9 mouse cellular contexts compared by ENCODE assay signal in genomic region chr15:78912040-78912439, GRCm38 (mm10). TPM values are rescaled to one million over a fixed set of nuclear protein-coding genes. Genes with fewer than 3 reads are reported as not detected.
DNase-seq lines count a peak whose midpoint lies in the region; ATAC-seq and TF ChIP-seq lines count a peak whose summit lies in the region.
"Had no signal": no experiment of that assay in that cellular context is flagged by ENCODE, and none has a peak within 500 bp of the region (broad histone marks: within the 10 kb centered on the region; RNA-seq: fewer than 3 reads in every experiment).

No protein-coding gene starts in this region.

- H3K4me3 ChIP-seq in intestine, postnatal 0 days (ENCODE audit: low read depth, low read length) = no peak overlapping the region
- no peak overlapping the region for H3K4me3 ChIP-seq in intestine, embryonic 16.5 days (ENCODE audit: low read length)
- no peak overlapping the region for H3K4me3 ChIP-seq in heart, embryonic 10.5 days
- H3K4me3 ChIP-seq: midbrain, embryonic 12.5 days had no signal

- H3K4me2 ChIP-seq in intestine, postnatal 0 days (replicated peaks; ENCODE audit: low read depth) = no peak overlapping the region
- H3K4me2 ChIP-seq in intestine, embryonic 16.5 days (ENCODE audit: low read depth, low read length) = no peak overlapping the region
- H3K4me2 ChIP-seq: midbrain, embryonic 12.5 days had no signal

- H3K4me1 ChIP-seq in intestine, postnatal 0 days (replicated peaks; ENCODE audit: control insufficient read depth, insufficient read depth, low read length) = 0 out of 2 replicates have a peak, but pooled peaks cover 4% of the 10 kb centered on the region
- H3K4me1 ChIP-seq in intestine, embryonic 16.5 days (ENCODE audit: control insufficient read depth, insufficient read depth, low read length) = peaks cover 22% of the 10 kb centered on the region
- H3K4me1 ChIP-seq in heart, embryonic 10.5 days = peaks cover 37% of the 10 kb centered on the region

- WGBS in intestine, postnatal 0 days = 37% methylated on average over 9 of the region's 9 CpGs
- WGBS in intestine, embryonic 16.5 days = 33% methylated on average over 9 of the region's 9 CpGs
- WGBS in heart, embryonic 10.5 days = 36% methylated on average over 9 of the region's 9 CpGs

- peaks cover 7% of the 10 kb centered on the region; the same call in 1 of the 2 replicates for H3K27me3 ChIP-seq in intestine, postnatal 0 days (replicated peaks; ENCODE audit: control insufficient read depth, insufficient read depth, low read length)
- no peaks in the 10 kb centered on the region for H3K27me3 ChIP-seq in intestine, embryonic 16.5 days (replicated peaks; ENCODE audit: control insufficient read depth, insufficient read depth, low read length)
- no peaks in the 10 kb centered on the region for H3K27me3 ChIP-seq in heart, embryonic 10.5 days (ENCODE audit: insufficient read depth, poor library complexity, severe bottlenecking)

- no peak overlapping the region for H3K27ac ChIP-seq in intestine, postnatal 0 days (ENCODE audit: low read depth, low read length)
- no peak overlapping the region for H3K27ac ChIP-seq in intestine, embryonic 16.5 days (ENCODE audit: low read length)
- H3K27ac ChIP-seq in heart, embryonic 10.5 days = no peak overlapping the region
- H3K27ac ChIP-seq: midbrain, embryonic 12.5 days had no signal

- no peaks in the 10 kb centered on the region for H3K9me3 ChIP-seq in intestine, postnatal 0 days (ENCODE audit: control insufficient read depth)
- H3K9me3 ChIP-seq in intestine, embryonic 16.5 days (ENCODE audit: control insufficient read depth, low read length) = no peaks in the 10 kb centered on the region
- H3K9me3 ChIP-seq in heart, embryonic 10.5 days = no peaks in the 10 kb centered on the region
- H3K9me3 ChIP-seq: midbrain, embryonic 12.5 days had no signal

- TF ChIP-seq CTCF in intestine, postnatal 0 days (IDR thresholded peaks at IDR 0.05; ENCODE audit: low read depth) = peak; percentile 74

- H3K36me3 ChIP-seq in intestine, postnatal 0 days (ENCODE audit: control insufficient read depth, insufficient read depth) = peaks cover 20% of the 10 kb centered on the region; the same call in 1 of the 2 replicates
- no peaks in the 10 kb centered on the region for H3K36me3 ChIP-seq in intestine, embryonic 16.5 days (ENCODE audit: control insufficient read depth, insufficient read depth, low read length)
- peaks cover 55% of the 10 kb centered on the region for H3K36me3 ChIP-seq in heart, embryonic 10.5 days
- H3K36me3 ChIP-seq: midbrain, embryonic 12.5 days had no signal

- H3K9ac ChIP-seq in intestine, postnatal 0 days (ENCODE audit: low read depth, low read length) = no peak overlapping the region
- no peak overlapping the region for H3K9ac ChIP-seq in intestine, embryonic 16.5 days (ENCODE audit: low read depth, low read length)
- H3K9ac ChIP-seq: midbrain, embryonic 12.5 days had no signal

- peak; percentile 68 for DNase-seq in 416B (ENCODE audit: low read depth)
- DNase-seq in Muller cell, postnatal 12 days (ENCODE audit: inconsistent ontology term) = peak; percentile 34
- peak; percentile 76 for DNase-seq in kidney, postnatal 10 days
- DNase-seq in T-cell, adult 2 months (ENCODE audit: low spot score) = no peak
- no peak for DNase-seq in heart, embryonic 10.5 days (ENCODE audit: low spot score)

- ATAC-seq in intestine, postnatal 0 days = no peak
- ATAC-seq in intestine, embryonic 16.5 days = no peak
- ATAC-seq in erythroblast, adult 5-6 weeks (replicated peaks; ENCODE audit: low FRiP score, poor library complexity, severe bottlenecking) = no peak

RNA-seq across cellular contexts. Expression of gene Pdxp, which starts 1.7 kb away (rescaled TPM):
- 3.3 and 4.2 TPM in 2 replicates for polyA plus RNA-seq in intestine, postnatal 0 days (2015; fragmentation: Nextera tagmentation; extraction: Ambion mirVana)
- polyA plus RNA-seq in intestine, embryonic 16.5 days (2015; fragmentation: Nextera tagmentation; extraction: Ambion mirVana) = 2.2 and 6.4 TPM in 2 replicates
- polyA plus RNA-seq in heart, embryonic 10.5 days (2016; fragmentation: Nextera tagmentation; extraction: Ambion mirVana) = 26.5 and 35.7 TPM in 2 replicates
- 2.7 and 9.4 TPM in 2 replicates for total RNA-seq in erythroblast, adult 5-6 weeks (2015; ENCODE audit: low replicate concordance)
- not detected in 2 replicates for total RNA-seq in erythroblast, adult 5-6 weeks (2017; ENCODE audit: low replicate concordance)

RNA-seq across cellular contexts. Expression of gene Sh3bp1, which starts 12.5 kb away (rescaled TPM):
- polyA plus RNA-seq in intestine, postnatal 0 days (2015; fragmentation: Nextera tagmentation; extraction: Ambion mirVana) = 7.2 and 7.6 TPM in 2 replicates
- polyA plus RNA-seq in intestine, embryonic 16.5 days (2015; fragmentation: Nextera tagmentation; extraction: Ambion mirVana) = 21.5 and 23.3 TPM in 2 replicates
- 33.8 and 44.4 TPM in 2 replicates for polyA plus RNA-seq in heart, embryonic 10.5 days (2016; fragmentation: Nextera tagmentation; extraction: Ambion mirVana)
- 13.6 and 15.2 TPM in 2 replicates for total RNA-seq in erythroblast, adult 5-6 weeks (2015; ENCODE audit: low replicate concordance)
- 4.5 and 8.8 TPM in 2 replicates for total RNA-seq in erythroblast, adult 5-6 weeks (2017; ENCODE audit: low replicate concordance)

RNA-seq across cellular contexts. Expression of gene Gm49510, which starts 12.6 kb away (rescaled TPM):
- polyA plus RNA-seq in intestine, postnatal 0 days (2015; fragmentation: Nextera tagmentation; extraction: Ambion mirVana) = 0.21 TPM in 1 of 2 replicates, not detected in the other
- polyA plus RNA-seq in intestine, embryonic 16.5 days (2015; fragmentation: Nextera tagmentation; extraction: Ambion mirVana) = 0.21 and 0.55 TPM in 2 replicates
- polyA plus RNA-seq in heart, embryonic 10.5 days (2016; fragmentation: Nextera tagmentation; extraction: Ambion mirVana) = 0.11 and 0.38 TPM in 2 replicates
- total RNA-seq in erythroblast, adult 5-6 weeks (2015; ENCODE audit: low replicate concordance) = not detected in 2 replicates
- 0.56 and 0.77 TPM in 2 replicates for total RNA-seq in erythroblast, adult 5-6 weeks (2017; ENCODE audit: low replicate concordance)

RNA-seq across cellular contexts. Expression of gene Lgals1, which starts 14.5 kb away (rescaled TPM):
- polyA plus RNA-seq in intestine, postnatal 0 days (2015; fragmentation: Nextera tagmentation; extraction: Ambion mirVana) = 725 and 759 TPM in 2 replicates
- 865 and 927 TPM in 2 replicates for polyA plus RNA-seq in intestine, embryonic 16.5 days (2015; fragmentation: Nextera tagmentation; extraction: Ambion mirVana)
- 427 and 466 TPM in 2 replicates for polyA plus RNA-seq in heart, embryonic 10.5 days (2016; fragmentation: Nextera tagmentation; extraction: Ambion mirVana)
- total RNA-seq in erythroblast, adult 5-6 weeks (2015; ENCODE audit: low replicate concordance) = 46.1 and 56.2 TPM in 2 replicates
- total RNA-seq in erythroblast, adult 5-6 weeks (2017; ENCODE audit: low replicate concordance) = 77.5 and 79.0 TPM in 2 replicates

RNA-seq across cellular contexts. Expression of gene Nol12, which starts 22.7 kb away (rescaled TPM):
- polyA plus RNA-seq in intestine, postnatal 0 days (2015; fragmentation: Nextera tagmentation; extraction: Ambion mirVana) = 24.8 and 26.0 TPM in 2 replicates
- polyA plus RNA-seq in intestine, embryonic 16.5 days (2015; fragmentation: Nextera tagmentation; extraction: Ambion mirVana) = 38.1 and 43.7 TPM in 2 replicates
- 45.8 and 70.0 TPM in 2 replicates for polyA plus RNA-seq in heart, embryonic 10.5 days (2016; fragmentation: Nextera tagmentation; extraction: Ambion mirVana)
- 1.5 and 6.1 TPM in 2 replicates for total RNA-seq in erythroblast, adult 5-6 weeks (2015; ENCODE audit: low replicate concordance)
- total RNA-seq in erythroblast, adult 5-6 weeks (2017; ENCODE audit: low replicate concordance) = 7.6 and 10.7 TPM in 2 replicates

Comparison
In these comparisons a context has a peak if more than half of its experiments do, and no peak if none do; other contexts are left out.
1. DNase-seq: peak in 416B (single experiment), Muller cell, postnatal 12 days (single experiment) and kidney, postnatal 10 days (single experiment); none in T-cell, adult 2 months (single experiment) and heart, embryonic 10.5 days (single experiment).